Mouse (Mus musculus): ENCODE results near the gene Mknk2. TPM values are rescaled to one million over a fixed set of nuclear protein-coding genes. Genes with fewer than 3 reads are reported as not detected.

Gene Mknk2
- polyA plus RNA-seq, 1 experiment from 2014 or later = 83.6 TPM

DNA sequence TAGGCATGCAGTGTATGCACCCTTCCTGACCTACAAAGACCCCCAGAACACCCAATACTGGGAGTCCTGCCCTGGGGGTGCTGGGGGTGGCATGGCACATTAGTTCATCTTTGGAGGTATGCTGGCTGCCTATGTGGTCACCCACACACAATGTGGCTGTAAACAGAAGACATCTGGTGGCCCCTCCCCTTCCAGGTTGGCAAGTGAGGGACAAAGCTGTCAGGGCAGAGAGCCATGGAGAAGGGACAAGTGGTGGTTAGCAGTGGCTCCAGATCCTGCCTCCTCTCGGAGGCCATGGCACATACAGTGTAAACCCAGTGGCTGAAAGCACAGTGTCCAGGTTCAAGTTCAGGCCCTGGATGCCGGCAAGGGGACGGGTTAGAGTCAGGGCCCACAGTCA, 8.7 kb upstream of the Mknk2 start:
- H3K9me3 ChIP-seq = no peaks in the 10 kb centered on the region
- H3K4me2 ChIP-seq (replicated peaks) = no peak overlapping the region
- H3K36me3 ChIP-seq = peaks cover 71% of the 10 kb centered on the region
- no peaks in the 10 kb centered on the region for H3K4me1 ChIP-seq
- H3K9ac ChIP-seq (replicated peaks) = no peak overlapping the region
- 92% methylated on average over 3 of the region's 3 CpGs for WGBS
- H3K27me3 ChIP-seq = no peaks in the 10 kb centered on the region
- no peak overlapping the region for H3K27ac ChIP-seq (replicated peaks)
- ATAC-seq (ENCODE audit: low FRiP score, low read depth) = no peak
- no peak overlapping the region for H3K4me3 ChIP-seq

DNA sequence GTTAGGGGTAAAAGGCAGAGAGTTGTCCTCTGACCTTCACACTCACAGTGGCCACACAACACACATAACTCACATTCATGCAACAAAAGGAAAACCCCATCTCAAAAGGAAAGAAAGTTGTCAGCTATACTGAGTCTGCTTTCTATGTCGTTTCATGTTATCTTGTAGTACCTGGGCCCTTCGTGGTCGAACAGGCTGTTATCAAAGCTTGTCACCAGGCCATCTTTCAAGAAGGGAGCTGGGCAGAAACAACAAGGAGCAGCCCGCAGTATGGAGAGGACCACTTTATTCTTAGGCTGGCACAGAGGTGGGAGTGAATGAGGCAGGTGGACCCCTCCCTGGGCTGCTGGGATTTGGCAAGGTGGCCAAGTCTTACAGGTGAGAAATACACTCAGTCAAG, 7.1 kb upstream of the Mknk2 start:
- Histone ChIP-seq H3K4me2 (replicated peaks) (no peak overlapping the region), H3K9ac (replicated peaks) (no peak overlapping the region), H3K4me1 (no peaks in the 10 kb centered on the region), H3K27ac (replicated peaks) (no peak overlapping the region), H3K36me3 (peaks cover 57% of the 10 kb centered on the region), H3K9me3 (no peaks in the 10 kb centered on the region), H3K27me3 (no peaks in the 10 kb centered on the region), H3K4me3 (no peak overlapping the region)
- ATAC-seq (ENCODE audit: low FRiP score, low read depth) = no peak
- WGBS = 89% methylated on average over 4 of the region's 4 CpGs

DNA sequence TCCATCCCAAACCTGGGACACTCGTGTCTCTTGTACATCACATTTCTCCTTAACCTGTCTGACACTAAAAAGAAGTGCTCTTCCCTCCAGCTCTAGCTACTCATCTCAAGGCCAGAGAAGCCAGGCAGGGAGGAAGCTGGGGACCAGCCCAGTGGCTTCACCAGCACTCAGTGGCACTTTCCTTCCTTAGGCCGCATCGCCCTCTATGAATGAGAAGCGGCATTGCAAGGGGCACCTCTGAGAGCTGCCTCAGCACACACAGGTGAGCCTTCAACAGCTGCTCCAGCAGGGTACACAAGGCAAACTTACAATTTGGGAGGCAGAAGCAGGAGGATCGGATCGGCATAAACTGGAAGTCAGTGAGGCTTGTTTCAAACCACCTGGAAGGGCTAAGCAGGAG, 6.3 kb upstream of the Mknk2 start:
- no peaks in the 10 kb centered on the region for H3K9me3 ChIP-seq
- no peak overlapping the region for H3K9ac ChIP-seq (replicated peaks)
- 53% methylated on average over 6 of the region's 6 CpGs for WGBS
- H3K4me1 ChIP-seq = peaks cover 2% of the 10 kb centered on the region; the same call in 1 of the 2 replicates
- no peak overlapping the region for H3K27ac ChIP-seq (replicated peaks)
- ATAC-seq (ENCODE audit: low FRiP score, low read depth) = no peak
- H3K4me3 ChIP-seq = no peak overlapping the region
- H3K36me3 ChIP-seq = peaks cover 50% of the 10 kb centered on the region
- H3K27me3 ChIP-seq = no peaks in the 10 kb centered on the region
- no peak overlapping the region for H3K4me2 ChIP-seq (replicated peaks)

DNA sequence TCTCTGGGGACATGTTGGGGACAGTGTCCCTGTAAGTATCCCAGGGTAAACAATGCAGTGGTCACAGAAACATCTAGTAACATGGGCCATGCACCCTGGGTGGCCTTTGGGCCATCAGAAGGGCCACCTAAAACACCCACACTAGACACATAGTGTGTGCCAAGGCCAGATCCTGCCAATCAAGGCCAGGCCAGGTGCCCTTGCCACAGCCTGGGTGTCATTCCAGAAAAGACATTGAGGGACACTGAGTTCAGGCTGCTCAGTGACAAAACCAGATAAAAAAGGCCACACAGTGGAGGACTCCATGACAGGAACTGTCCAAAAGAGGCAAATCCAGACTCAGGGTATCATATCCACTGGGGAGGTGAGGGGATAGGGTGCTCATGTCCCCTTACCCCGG, 5.7 kb upstream of the Mknk2 start:
- WGBS = 97% methylated on average over 1 of the region's 1 CpGs
- H3K27ac ChIP-seq (replicated peaks) = no peak overlapping the region
- H3K4me1 ChIP-seq = peaks cover 8% of the 10 kb centered on the region
- H3K9me3 ChIP-seq = no peaks in the 10 kb centered on the region
- no peaks in the 10 kb centered on the region for H3K27me3 ChIP-seq
- no peak for ATAC-seq (ENCODE audit: low FRiP score, low read depth)
- no peak overlapping the region for H3K4me2 ChIP-seq (replicated peaks)
- H3K36me3 ChIP-seq = peaks cover 47% of the 10 kb centered on the region
- H3K9ac ChIP-seq (replicated peaks) = no peak overlapping the region
- no peak overlapping the region for H3K4me3 ChIP-seq

GRCm38 (mm10) chr10:80682003-80682402, 4.1 kb upstream of the Mknk2 start:
- no peak overlapping the region for H3K4me2 ChIP-seq (replicated peaks)

DNA sequence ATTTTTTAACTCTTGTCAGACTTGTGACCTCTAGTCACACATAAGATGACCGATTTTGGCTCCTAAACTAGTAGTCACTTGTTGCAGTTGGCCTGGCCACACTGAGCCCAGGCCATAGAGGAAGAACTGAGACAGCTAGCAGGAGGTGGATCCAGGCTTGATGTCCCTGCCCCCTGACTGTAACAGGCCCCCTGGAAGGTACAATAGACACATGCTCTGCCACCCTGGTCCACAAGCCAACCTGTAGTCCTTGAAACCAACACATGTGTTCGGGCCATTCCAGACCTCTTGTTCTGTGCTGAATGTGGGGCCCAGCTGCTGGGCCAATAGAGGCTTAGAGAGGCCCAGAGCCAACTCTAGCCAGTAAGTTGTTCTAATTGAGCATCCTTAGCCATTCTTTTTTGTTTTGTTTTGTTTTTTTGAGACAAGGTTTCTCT, 2.4 kb upstream of the Mknk2 start:
- no peaks in the 10 kb centered on the region for H3K9me3 ChIP-seq
- H3K36me3 ChIP-seq = peaks cover 19% of the 10 kb centered on the region
- no peak overlapping the region for H3K9ac ChIP-seq (replicated peaks)
- no peak overlapping the region for H3K4me3 ChIP-seq
- H3K27me3 ChIP-seq = no peaks in the 10 kb centered on the region
- H3K4me1 ChIP-seq = peaks cover 26% of the 10 kb centered on the region
- no peak overlapping the region for H3K4me2 ChIP-seq (replicated peaks)
- no peak for ATAC-seq (ENCODE audit: low FRiP score, low read depth)
- no peak overlapping the region for H3K27ac ChIP-seq (replicated peaks)
- WGBS = 82% methylated on average over 2 of the region's 2 CpGs

More at GRCm38 (mm10) chr10:80682003-80682402, 4.1 kb upstream of the Mknk2 start:
- H3K27me3 ChIP-seq = no peaks in the 10 kb centered on the region
- ATAC-seq (ENCODE audit: low FRiP score, low read depth) = no peak
- peaks cover 24% of the 10 kb centered on the region for H3K4me1 ChIP-seq
- WGBS = 95% methylated on average over 6 of the region's 6 CpGs
- H3K27ac ChIP-seq (replicated peaks) = no peak overlapping the region
- H3K9ac ChIP-seq (replicated peaks) = no peak overlapping the region
- no peak overlapping the region for H3K4me3 ChIP-seq
- H3K9me3 ChIP-seq = no peaks in the 10 kb centered on the region
- peaks cover 36% of the 10 kb centered on the region for H3K36me3 ChIP-seq

DNA sequence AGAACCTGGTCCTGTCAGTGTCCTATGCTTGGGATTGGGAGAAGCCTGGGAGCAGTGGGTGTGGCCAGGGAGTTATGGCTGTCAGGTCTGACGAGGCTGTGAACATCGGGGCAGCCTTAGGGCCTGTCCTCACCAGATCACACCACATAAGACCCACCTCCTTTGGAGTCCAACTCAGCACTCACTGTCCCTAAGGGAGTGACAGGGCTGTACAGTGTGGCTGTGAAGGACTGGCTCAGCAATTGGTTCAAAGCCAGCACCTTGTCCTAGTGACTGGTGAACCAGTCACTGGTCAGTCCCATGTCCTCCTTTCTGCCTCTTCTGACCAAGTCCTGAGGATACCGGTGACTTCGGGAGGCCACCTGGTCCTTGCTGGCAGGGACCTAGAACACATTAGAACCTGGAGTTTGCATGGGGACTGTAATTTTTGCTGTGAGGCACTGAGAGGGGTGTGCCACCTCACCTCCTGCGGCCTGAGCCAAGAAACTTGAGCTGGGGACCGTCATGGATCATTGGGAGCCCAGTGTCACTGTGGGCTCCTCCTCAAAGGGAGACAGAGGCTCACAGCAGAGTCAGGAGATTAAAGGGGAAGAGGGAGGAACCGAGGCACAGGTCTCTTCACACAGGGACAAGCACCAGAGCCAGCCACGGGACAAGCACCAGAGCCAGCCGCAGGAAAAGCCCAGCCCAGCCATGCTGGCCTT, 1.8 kb upstream of the Mknk2 start:
- Histone ChIP-seq H3K36me3 (peaks cover 16% of the 10 kb centered on the region), H3K9me3 (no peaks in the 10 kb centered on the region), H3K4me3 (no peak overlapping the region), H3K27me3 (no peaks in the 10 kb centered on the region), H3K27ac (replicated peaks) (peak overlapping the region; percentile 95; the same call in 1 of the 2 replicates), H3K4me2 (replicated peaks) (no peak overlapping the region), H3K4me1 (peaks cover 32% of the 10 kb centered on the region), H3K9ac (replicated peaks) (no peak overlapping the region)
- ATAC-seq (ENCODE audit: low FRiP score, low read depth) = no peak
- WGBS = 57% methylated on average over 9 of the region's 9 CpGs

- Histone ChIP-seq H3K36me3 (peaks cover 12% of the 10 kb centered on the region; the same call in 1 of the 2 replicates), H3K9me3 (no peaks in the 10 kb centered on the region), H3K27ac (replicated peaks) (peak overlapping the region; percentile 95), H3K4me3 (no peak overlapping the region), H3K9ac (replicated peaks) (0 out of 2 replicates have a peak overlapping the region, but pooled peaks have one; percentile 77), H3K27me3 (no peaks in the 10 kb centered on the region), H3K4me1 (peaks cover 41% of the 10 kb centered on the region), H3K4me2 (replicated peaks) (peak overlapping the region; percentile 94; the same call in 1 of the 2 replicates)
- WGBS = 53% methylated on average over 9 of the region's 10 CpGs
- ATAC-seq (ENCODE audit: low FRiP score, low read depth) = no peak
Measured at GRCm38 (mm10) chr10:80678601-80679377, 877 bp upstream of the Mknk2 start.

DNA sequence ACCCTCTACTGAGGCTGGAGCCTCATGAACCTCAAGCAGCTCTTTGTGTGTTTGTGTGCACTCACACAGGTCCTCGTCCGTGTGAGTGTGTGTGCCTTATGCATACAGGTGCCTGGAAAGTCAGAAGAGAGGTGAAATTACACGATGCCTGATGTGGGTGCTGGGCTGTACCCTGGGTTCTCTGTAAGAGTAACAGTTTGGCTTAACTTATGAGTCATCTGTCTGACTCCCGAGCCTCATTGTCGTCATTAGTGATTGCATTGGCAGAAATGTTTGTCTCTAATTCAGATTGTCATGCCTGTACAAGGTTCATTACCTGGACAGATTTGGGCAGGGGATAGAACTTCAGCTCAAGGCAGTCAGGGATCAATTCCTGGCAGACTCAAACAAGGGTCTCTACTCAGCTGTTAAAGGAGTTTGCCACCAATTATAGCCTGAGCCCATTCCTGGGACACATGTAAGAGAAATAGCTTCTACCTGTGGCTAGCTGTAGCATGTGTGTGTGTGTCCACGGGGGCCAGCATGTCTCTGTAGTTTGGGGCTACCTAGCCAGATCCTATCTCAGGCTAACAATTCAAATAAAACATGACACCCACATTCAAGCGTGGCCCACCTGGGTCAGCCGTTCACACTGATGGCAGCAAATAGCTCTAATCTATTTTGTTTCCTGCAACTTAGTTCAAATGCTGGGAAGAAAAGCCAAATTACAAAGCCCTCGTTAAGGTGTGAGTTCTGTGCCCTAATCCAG, 610 bp downstream of the Mknk2 start:
- Histone ChIP-seq H3K4me1 (peaks cover 54% of the 10 kb centered on the region), H3K27me3 (no peaks in the 10 kb centered on the region), H3K27ac (replicated peaks) (peak overlapping the region; percentile 95), H3K4me3 (peak overlapping the region; percentile 97), H3K9me3 (no peaks in the 10 kb centered on the region), H3K4me2 (replicated peaks) (peak overlapping the region; percentile 94), H3K9ac (replicated peaks) (peak overlapping the region; percentile 77), H3K36me3 (peaks cover 16% of the 10 kb centered on the region)
- ATAC-seq (ENCODE audit: low FRiP score, low read depth) = no peak; the same call in 1 of the 2 replicates
- 45% methylated on average over 9 of the region's 9 CpGs for whole genome bisulfite sequencing

DNA sequence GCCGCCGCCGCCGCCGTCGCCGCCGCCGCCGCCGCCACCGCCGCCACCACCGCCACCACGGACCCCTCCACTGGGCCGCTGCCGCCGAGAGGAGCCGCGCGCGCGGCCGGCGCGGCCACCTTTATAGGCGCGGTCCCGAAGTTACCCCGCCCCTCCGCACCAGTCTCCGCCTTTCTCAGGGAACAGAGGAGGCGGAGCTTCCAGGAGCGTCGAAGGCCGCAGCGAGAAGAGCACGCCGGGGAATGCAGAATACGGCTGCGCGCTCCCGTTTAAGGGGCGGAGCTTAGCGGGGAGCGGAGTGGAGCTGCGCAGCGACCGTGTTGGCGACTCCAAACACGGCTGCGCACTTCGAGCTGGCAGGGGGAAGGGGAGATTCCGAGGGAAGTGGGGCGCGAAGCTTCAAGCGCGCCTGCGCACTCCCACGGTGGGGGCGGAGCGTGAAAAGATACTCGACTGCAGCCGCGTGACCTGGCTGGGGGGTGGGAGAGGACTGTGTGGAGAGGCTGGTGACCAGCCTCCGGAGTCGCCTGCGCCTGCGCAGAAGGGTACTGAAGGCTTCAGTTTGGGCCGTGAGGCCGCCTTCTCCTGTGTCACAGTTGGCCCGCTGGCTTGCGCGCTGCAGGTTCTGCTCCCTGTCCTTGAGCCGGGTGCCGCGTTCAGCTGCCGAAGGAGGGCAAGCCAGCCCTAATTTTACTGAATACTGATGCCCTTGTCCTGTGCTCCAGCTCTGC, 1.5 kb downstream of the Mknk2 start:
- H3K4me1 ChIP-seq = peaks cover 58% of the 10 kb centered on the region

DNA sequence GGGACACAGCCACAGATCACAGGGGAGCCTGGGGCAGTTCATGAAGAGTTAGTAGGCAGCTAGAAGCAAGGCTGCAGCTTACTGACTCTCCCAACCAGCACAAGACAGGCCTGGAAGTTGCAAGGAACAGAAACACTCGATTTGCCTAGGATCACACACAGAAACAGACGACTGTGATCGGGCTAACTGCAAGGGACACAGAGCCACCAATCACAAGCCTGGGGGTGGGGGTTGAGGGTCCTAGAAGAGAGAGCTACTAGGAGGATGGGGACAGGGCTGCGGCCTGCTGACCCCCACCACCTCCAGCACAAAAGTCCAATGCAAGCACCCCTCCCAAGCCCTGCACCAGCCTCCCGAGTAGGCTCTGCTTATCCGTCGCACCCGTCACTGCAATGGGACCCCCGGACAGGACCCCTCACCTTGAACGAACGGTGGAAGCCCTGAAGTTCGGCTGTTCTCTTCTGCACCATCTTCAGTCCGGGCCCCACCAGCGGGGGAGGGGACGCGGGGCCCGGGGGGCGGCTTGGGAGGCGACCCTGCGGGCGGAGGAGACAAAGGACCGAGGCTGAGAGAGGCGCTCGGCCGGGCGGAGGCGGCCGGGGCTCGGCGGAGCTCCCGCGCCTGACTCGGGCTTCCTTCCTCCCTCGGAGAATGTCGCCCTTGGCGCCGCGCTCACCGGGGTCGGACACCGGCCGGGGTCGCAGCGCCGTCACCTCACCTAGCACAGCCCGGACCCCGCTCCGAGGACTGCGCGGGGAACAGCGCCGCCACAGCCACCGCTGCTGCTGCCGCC, 2.3 kb downstream of the Mknk2 start:
- Histone ChIP-seq H3K9ac (replicated peaks) (peak overlapping the region; percentile 98), H3K4me3 (peak overlapping the region; percentile 97), H3K27ac (replicated peaks) (peak overlapping the region; percentile 80), H3K4me1 (peaks cover 58% of the 10 kb centered on the region), H3K27me3 (no peaks in the 10 kb centered on the region), H3K36me3 (peaks cover 33% of the 10 kb centered on the region), H3K4me2 (replicated peaks) (peak overlapping the region; percentile 94), H3K9me3 (no peaks in the 10 kb centered on the region)
- ATAC-seq (ENCODE audit: low FRiP score, low read depth) = peak; percentile 17
- WGBS = 0% methylated on average over 39 of the region's 54 CpGs

More for the DNA sequence above, 1.5 kb downstream of the Mknk2 start:
- peaks cover 25% of the 10 kb centered on the region for H3K36me3 ChIP-seq
- peak; percentile 90 for ATAC-seq (ENCODE audit: low FRiP score, low read depth)
- H3K4me3 ChIP-seq = peak overlapping the region; percentile 97
- H3K27ac ChIP-seq (replicated peaks) = peak overlapping the region; percentile 95
- no peaks in the 10 kb centered on the region for H3K27me3 ChIP-seq
- under 1% methylated on average over 46 of the region's 78 CpGs for WGBS
- H3K9ac ChIP-seq (replicated peaks) = peak overlapping the region; percentile 98
- no peaks in the 10 kb centered on the region for H3K9me3 ChIP-seq
- H3K4me2 ChIP-seq (replicated peaks) = peak overlapping the region; percentile 94
